Mouse (Mus musculus) cerebellum, adult 18-20 months (tissue): ENCODE results near the gene Gpr176.

ENCODE experiments used
- DNase-seq, 2 experiments: peaks; one replicate each; pipeline ENCODE4 v3.0.0; 2021

The Gpr176 gene

GRCm38 (mm10) chr2:118372901-118373571 lies at the start of gene Gpr176:
Gene Gpr176 (minus strand): TSS chr2:118373419.
- DNase-seq, result peak; percentile 55 to 63

DNA sequence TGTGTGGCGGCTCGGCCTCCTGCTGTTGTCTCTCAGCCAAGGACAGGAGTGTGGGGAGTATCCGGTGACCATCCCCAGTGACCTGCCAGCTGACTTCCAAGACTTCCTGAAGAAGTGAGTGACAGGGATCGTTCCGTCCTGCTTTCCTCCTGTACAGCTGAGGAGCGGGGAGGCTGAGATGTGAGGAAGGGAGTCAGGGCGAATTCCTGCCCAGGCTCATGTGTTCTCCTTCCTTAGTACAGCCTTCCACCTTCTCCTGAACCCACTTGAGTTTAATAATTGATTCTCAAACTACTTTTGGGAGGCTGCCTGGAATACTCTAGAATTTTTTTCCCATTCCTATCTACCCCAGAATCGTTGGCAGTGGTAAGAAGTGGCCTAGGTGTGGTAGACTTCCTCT lies 49.2 kb upstream of the Gpr176 start:
- no peak for DNase-seq

DNA sequence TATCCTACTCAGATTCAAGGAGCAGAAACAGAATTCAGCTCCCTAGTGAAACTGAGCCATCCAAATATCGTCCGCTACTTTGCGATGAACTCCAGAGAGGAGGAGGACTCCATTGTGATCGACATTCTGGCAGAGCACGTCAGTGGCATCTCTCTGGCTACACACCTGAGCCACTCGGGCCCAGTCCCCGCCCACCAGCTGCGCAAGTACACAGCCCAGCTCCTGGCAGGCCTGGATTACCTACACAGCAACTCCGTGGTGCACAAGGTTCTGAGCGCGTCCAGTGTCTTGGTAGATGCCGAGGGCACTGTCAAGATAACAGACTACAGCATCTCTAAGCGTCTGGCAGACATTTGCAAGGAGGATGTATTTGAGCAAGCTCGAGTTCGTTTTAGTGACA lies 48.7 kb upstream of the Gpr176 start:
- DNase-seq, result no peak

DNA sequence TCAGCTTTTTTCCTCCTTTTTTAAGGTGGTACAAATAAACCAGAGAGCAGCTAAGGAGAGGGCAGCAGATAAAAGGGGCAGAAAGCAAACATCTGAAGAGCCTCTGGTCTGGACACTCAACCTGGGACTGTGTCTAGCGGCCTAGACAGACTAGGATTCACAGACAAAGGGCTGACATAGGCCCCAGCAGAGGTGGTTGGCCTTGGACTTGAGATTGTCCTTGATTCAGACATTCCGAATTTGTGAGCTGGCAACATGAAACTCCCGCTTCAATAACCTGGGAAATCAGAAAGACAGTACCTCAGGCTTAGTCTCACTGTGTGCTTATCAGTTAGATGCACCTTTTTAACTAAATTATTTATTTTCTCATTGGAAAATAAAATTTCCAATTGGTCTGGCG lies 44.9 kb upstream of the Gpr176 start:
- no peak for DNase-seq

GRCm38 (mm10) chr2:118415601-118416355 lies 42.6 kb upstream of the Gpr176 start:
- DNase-seq, result no peak

- DNase-seq, result no peak
Measured at GRCm38 (mm10) chr2:118412821-118413220, 39.6 kb upstream of the Gpr176 start.

- no peak for DNase-seq
Measured at GRCm38 (mm10) chr2:118408336-118408895, 35.2 kb upstream of the Gpr176 start.

GRCm38 (mm10) chr2:118406811-118407210 lies 33.6 kb upstream of the Gpr176 start:
- no peak for DNase-seq

GRCm38 (mm10) chr2:118405568-118405967 lies 32.3 kb upstream of the Gpr176 start:
- DNase-seq, result no peak

DNA sequence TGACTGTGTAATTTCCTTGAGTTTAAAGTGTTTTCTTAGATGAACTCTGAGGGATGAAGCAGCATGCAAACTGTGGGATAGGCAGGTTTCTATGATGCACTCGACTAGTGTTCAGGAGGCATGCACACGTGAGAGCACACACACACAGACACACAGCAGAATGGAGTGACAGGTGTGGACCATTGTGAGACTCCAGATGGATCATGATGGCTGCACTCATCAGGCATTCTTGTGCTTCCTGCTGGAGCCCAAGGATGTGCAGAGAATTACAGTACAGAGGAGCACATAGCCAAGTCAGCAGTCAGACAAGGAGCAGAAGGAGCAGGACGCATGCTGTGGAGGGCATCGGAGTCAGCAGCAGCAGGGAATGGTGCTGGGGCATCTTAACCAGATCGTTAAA lies 31.1 kb upstream of the Gpr176 start:
- peak in 1 of 2 experiments; percentile 9 for DNase-seq

GRCm38 (mm10) chr2:118401834-118402727 lies 28.9 kb upstream of the Gpr176 start:
- DNase-seq, result no peak

DNA sequence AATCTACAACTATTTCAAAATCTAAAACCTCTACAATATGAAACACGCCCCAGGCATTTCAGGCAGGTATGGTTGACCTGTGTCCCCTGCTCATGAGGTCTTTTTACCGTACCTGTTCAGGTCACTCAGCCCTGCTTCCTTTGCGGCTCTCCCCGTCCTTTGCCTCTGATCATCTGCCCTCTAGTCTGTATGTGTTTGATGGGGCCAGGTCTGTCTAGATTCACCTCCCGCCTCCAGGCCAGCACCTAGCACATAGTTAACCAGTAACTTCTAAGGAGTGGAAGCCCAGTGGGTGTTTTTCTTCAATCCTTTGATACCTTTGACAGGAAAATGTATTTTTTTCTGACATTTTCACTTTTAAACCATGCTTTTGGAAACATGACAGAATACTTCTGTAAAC lies 26.5 kb upstream of the Gpr176 start:
- no peak for DNase-seq

DNA sequence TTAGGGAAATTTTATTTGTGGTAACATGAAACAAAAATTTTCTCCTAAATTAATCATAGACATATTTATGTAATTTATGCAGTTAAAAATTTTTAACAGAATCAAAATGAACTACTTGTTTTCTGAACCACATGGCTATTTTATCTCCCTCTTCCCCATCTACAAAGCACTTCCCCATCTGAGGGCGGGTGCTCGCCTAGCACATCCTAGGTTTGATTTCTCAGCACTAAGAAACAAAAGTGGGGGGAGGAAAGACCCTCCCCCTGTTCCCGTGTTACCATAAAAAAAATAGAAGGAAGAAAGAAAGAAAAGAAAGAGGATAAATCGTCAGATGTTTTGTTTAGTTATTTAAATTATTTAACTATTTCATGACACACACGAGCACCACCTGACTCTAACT lies 18.0 kb upstream of the Gpr176 start:
- no peak for DNase-seq

GRCm38 (mm10) chr2:118390072-118390471 lies 16.9 kb upstream of the Gpr176 start:
- no peak for DNase-seq

DNA sequence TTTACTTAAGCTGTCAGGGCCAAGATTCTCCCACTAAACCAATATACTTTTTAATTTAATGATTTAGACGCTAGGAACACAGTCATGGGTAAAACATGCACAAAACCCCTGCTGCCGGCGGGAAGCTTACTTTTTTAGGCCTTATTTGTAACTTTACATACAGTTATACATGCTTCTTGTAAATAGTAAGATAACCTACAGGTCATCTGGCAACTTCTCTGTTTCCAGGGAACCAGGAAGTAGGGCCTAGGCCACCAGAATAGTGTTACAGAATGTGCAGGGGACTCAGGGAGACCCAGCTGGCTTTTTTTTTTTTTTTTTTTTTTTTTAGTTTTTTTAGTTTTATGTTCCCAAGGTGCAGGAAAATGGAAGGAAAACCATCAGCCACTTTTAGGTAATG lies 16.4 kb upstream of the Gpr176 start:
- DNase-seq, result no peak

DNA sequence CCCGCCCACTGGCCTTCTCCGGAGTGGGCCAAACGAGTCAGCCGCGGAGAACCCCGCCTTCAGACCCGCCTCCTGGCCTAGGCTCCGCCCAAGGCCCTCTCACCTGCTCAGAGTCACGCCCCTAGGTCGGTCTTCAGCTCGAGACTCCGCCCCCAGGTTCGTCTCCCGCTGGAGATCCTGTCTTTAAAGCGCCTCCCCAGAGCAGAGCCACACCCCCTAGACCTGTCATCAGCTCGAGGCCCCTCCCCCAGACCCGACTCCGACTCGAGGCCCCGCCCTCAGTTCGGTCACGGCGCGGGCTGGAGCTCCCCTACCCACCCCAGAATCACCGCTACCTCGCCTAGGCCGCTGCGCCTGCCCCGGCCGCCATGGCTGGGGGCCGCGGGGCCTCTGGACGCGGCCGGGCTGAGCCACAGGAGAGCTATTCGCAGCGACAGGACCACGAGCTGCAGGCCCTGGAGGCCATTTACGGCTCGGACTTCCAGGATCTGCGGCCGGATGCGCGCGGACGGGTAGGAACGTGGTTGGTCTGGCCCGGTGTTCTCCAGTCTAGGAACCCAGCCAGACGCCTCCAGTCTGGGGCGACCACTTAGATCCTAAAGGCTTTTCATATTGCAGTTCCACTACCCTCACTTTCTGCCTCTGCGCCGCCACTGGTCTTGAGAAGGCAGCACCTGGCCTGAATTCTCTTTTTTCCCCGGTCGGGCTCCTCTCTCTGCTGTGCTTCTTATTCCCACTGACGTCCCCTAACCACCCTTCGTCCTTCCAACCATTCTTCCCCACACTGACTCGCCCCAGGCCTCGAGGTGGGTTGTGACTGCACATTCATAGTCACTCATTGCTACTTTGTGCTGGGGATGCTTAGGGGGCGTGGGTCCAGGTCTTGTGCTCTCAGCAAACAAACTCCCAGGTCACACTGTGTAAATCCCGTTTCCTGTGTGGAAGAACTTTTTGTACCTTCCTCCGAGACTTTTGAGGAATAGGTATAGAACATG lies 15.4 kb upstream of the Gpr176 start, which contains the start of gene Eif2ak4:
Eif2ak4 (plus strand) TSS at position 278 of the 995 bp plus-strand sequence.
- peak; percentile 99 to 100 for DNase-seq

GRCm38 (mm10) chr2:118383387-118383786 lies 10.2 kb upstream of the Gpr176 start:
- DNase-seq, result no peak

- DNase-seq, result no peak
Measured at GRCm38 (mm10) chr2:118379756-118380155, 6.5 kb upstream of the Gpr176 start.

GRCm38 (mm10) chr2:118375931-118376330 lies 2.7 kb upstream of the Gpr176 start:
- DNase-seq, result no peak

DNA sequence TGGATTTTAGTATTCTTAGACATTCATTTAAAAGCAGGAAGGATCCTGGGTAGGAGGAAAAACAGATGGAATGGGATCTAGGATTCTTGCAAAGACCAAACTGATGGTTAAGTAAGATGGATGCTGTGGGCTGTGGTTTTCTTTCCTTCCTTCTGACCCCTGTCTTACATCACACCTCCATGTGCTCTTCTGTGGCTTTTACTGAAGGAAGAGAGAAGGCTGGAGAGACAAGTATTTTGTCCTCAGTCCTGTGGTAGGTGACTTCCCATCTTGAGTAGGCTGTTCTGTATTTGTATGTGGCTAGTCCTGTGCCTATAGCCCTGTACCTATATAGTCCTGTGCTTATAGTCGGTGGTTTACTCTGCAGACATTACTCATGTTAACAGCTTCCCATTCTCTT lies 2.3 kb upstream of the Gpr176 start:
- DNase-seq, result no peak

DNA sequence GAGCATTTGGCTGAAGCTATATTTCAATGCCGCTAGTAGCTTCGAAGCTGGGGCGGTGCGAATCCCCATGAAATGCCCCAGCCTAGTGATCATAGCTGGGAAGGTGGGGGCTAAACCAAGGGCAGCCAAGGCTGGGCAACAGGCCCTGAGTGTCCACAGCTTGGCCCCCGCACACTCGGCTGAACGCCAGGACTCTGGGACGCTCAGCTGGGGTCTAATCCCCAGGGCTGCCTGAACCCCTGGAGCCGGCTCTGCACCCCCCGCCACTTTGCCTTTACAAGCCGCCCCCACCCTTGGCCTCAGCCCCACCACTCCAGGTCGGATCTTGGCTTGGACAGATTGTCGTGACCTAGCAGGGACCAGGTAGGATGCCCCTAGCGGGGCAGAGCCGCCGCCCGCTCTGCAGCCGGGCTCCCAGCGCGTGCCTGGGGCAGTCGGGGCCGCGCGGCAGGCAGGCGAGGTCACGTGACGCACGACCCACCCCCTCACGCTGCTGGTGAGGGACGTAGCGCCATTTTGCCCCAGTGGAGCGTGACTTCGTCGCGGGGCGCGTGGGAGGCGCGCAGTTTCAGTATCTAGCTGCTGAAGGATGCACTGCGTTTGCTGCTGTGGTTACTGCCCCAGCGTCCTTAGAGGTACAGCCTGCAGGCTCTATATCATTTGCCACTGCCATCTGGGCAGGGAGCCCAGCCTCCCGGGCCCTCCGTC lies 507 bp upstream of the Gpr176 start:
- peak; percentile 84 to 86 for DNase-seq
